Mouse (Mus musculus) heart, embryonic 15.5 days (tissue): ENCODE measurements around the gene Paqr5. TPM values are rescaled to one million over a fixed set of nuclear protein-coding genes. Genes with fewer than 3 reads are reported as not detected.

Experiments
- ATAC-seq: fragments of 200-750 bp; cut with Nextera tagmentation; replicated peaks from 2 replicates; pipeline ENCODE4 v1.8.0; 2017; ENCODE audit warnings: low read depth, moderate TSS enrichment; ENCODE audit not compliant: insufficient number of reproducible peaks, insufficient read depth, low FRiP score
- H3K27ac ChIP-seq: fragments of 300-500 bp; sonication (generic); 2 replicates; pipeline ENCODE4 v1.5.1; 2015; ENCODE audit warnings: mild to moderate bottlenecking, inconsistent platforms
- H3K27me3 ChIP-seq: fragments of 300-500 bp; sonication (generic); 2 replicates; pipeline ENCODE4 v1.6.1; 2015; ENCODE audit warnings: inconsistent platforms
- H3K36me3 ChIP-seq: fragments of 300-500 bp; sonication (generic); 2 replicates; pipeline ENCODE4 v1.6.1; 2015; ENCODE audit warnings: mild to moderate bottlenecking, inconsistent platforms
- H3K4me1 ChIP-seq: fragments of 300-500 bp; sonication (generic); replicated peaks from 2 replicates; pipeline ENCODE4 v1.6.1; 2015; ENCODE audit warnings: inconsistent platforms
- H3K4me2 ChIP-seq: fragments of 300-500 bp; sonication (generic); 2 replicates; pipeline ENCODE4 v1.6.1; 2015; ENCODE audit warnings: inconsistent platforms, mild to moderate bottlenecking, moderate library complexity
- H3K4me3 ChIP-seq: fragments of 300-500 bp; sonication (generic); 2 replicates; pipeline ENCODE4 v1.5.1; 2015; ENCODE audit warnings: mild to moderate bottlenecking, inconsistent platforms
- H3K9ac ChIP-seq: fragments of 300-500 bp; sonication (generic); 2 replicates; pipeline ENCODE4 v1.6.1; 2015; ENCODE audit warnings: mild to moderate bottlenecking, inconsistent platforms
- H3K9me3 ChIP-seq: fragments of 300-500 bp; sonication (generic); replicated peaks from 2 replicates; pipeline ENCODE4 v1.6.1; 2016; ENCODE audit warnings: inconsistent platforms
- WGBS: fragments of 180-500 bp; shearing (Covaris S2); methylation state at CpG from one replicate; pipeline ENCODE4 v1.1.7; 2015; ENCODE audit warnings: mixed read lengths; 5-methylcytosine and 5-hydroxymethylcytosine counted together
- polyA plus RNA-seq: library from polyadenylated mRNA; unstranded; fragments of >200 nt; fragmentation: Nextera tagmentation; extraction: Ambion mirVana; gene quantifications from 2 replicates; pipeline ENCODE4 v1.2.1, GENCODE M21; 2015

Paqr5 gene
- polyA plus RNA-seq, 1 experiment from 2014 or later, result 0.37 TPM

GRCm38 (mm10) chr9:62007028-62007427, 19.6 kb downstream of the Paqr5 start:
- H3K4me2 ChIP-seq, result no peak overlapping the region
- H3K36me3 ChIP-seq, result no peaks in the 10 kb centered on the region
- no peaks in the 10 kb centered on the region; the same call in 1 of the 2 replicates for H3K27me3 ChIP-seq
- H3K9ac ChIP-seq, result no peak overlapping the region
- ATAC-seq, result no peak
- H3K9me3 ChIP-seq, result no peaks in the 10 kb centered on the region
- H3K4me3 ChIP-seq, result no peak overlapping the region
- H3K4me1 ChIP-seq, result peaks cover 6% of the 10 kb centered on the region
- no peak overlapping the region for H3K27ac ChIP-seq
- 23% methylated on average over 4 of the region's 4 CpGs for WGBS

- Histone ChIP-seq H3K27ac (no peak overlapping the region), H3K9me3 (no peaks in the 10 kb centered on the region), H3K9ac (no peak overlapping the region), H3K4me3 (no peak overlapping the region), H3K27me3 (no peaks in the 10 kb centered on the region; the same call in 1 of the 2 replicates), H3K36me3 (no peaks in the 10 kb centered on the region), H3K4me2 (no peak overlapping the region), H3K4me1 (peaks cover 6% of the 10 kb centered on the region)
- ATAC-seq, result no peak
- 58% methylated on average over 2 of the region's 2 CpGs for WGBS
Observed at GRCm38 (mm10) chr9:62003611-62004010, 23.0 kb downstream of the Paqr5 start.

- Histone ChIP-seq H3K9ac (no peak overlapping the region), H3K9me3 (no peaks in the 10 kb centered on the region), H3K4me1 (peaks cover 6% of the 10 kb centered on the region), H3K4me2 (no peak overlapping the region), H3K4me3 (no peak overlapping the region), H3K27ac (no peak overlapping the region), H3K27me3 (no peaks in the 10 kb centered on the region), H3K36me3 (no peaks in the 10 kb centered on the region)
- no peak; the same call in 1 of the 2 replicates for ATAC-seq
- 67% methylated on average over 6 of the region's 6 CpGs for WGBS
Observed at GRCm38 (mm10) chr9:61999653-62000420, 26.8 kb downstream of the Paqr5 start.

GRCm38 (mm10) chr9:61997860-61998259, 28.8 kb downstream of the Paqr5 start:
- Histone ChIP-seq H3K27ac (no peak overlapping the region), H3K4me2 (no peak overlapping the region), H3K4me3 (no peak overlapping the region), H3K4me1 (peaks cover 6% of the 10 kb centered on the region), H3K9ac (no peak overlapping the region), H3K9me3 (no peaks in the 10 kb centered on the region), H3K27me3 (no peaks in the 10 kb centered on the region), H3K36me3 (no peaks in the 10 kb centered on the region)
- 23% methylated on average over 6 of the region's 6 CpGs for WGBS
- ATAC-seq, result no peak

GRCm38 (mm10) chr9:61991158-61991557, 35.5 kb downstream of the Paqr5 start:
- Histone ChIP-seq H3K9me3 (no peaks in the 10 kb centered on the region), H3K27me3 (no peaks in the 10 kb centered on the region; the same call in 1 of the 2 replicates), H3K9ac (no peak overlapping the region), H3K4me2 (no peak overlapping the region), H3K4me1 (no peaks in the 10 kb centered on the region), H3K4me3 (no peak overlapping the region), H3K36me3 (no peaks in the 10 kb centered on the region), H3K27ac (no peak overlapping the region)
- ATAC-seq, result no peak
- WGBS, result 51% methylated on average over 4 of the region's 4 CpGs

GRCm38 (mm10) chr9:61990738-61991137, 35.9 kb downstream of the Paqr5 start:
- 30% methylated on average over 3 of the region's 3 CpGs for WGBS
- Histone ChIP-seq H3K27ac (no peak overlapping the region), H3K4me3 (no peak overlapping the region), H3K27me3 (no peaks in the 10 kb centered on the region; the same call in 1 of the 2 replicates), H3K9me3 (no peaks in the 10 kb centered on the region), H3K4me2 (no peak overlapping the region), H3K36me3 (no peaks in the 10 kb centered on the region), H3K4me1 (no peaks in the 10 kb centered on the region), H3K9ac (no peak overlapping the region)
- no peak for ATAC-seq

- Histone ChIP-seq H3K9me3 (no peaks in the 10 kb centered on the region), H3K4me2 (no peak overlapping the region), H3K27me3 (no peaks in the 10 kb centered on the region; the same call in 1 of the 2 replicates), H3K27ac (no peak overlapping the region), H3K9ac (no peak overlapping the region), H3K4me1 (0 out of 2 replicates have a peak, but pooled peaks cover 3% of the 10 kb centered on the region), H3K36me3 (no peaks in the 10 kb centered on the region), H3K4me3 (no peak overlapping the region)
- no peak for ATAC-seq
- 83% methylated on average over 7 of the region's 7 CpGs for whole genome bisulfite sequencing
Observed at GRCm38 (mm10) chr9:61986055-61986454, 40.6 kb downstream of the Paqr5 start.

GRCm38 (mm10) chr9:61985183-61985863, 41.3 kb downstream of the Paqr5 start:
- Histone ChIP-seq H3K4me2 (no peak overlapping the region), H3K4me3 (no peak overlapping the region), H3K27ac (no peak overlapping the region), H3K27me3 (no peaks in the 10 kb centered on the region; the same call in 1 of the 2 replicates), H3K9me3 (no peaks in the 10 kb centered on the region), H3K9ac (no peak overlapping the region), H3K4me1 (0 out of 2 replicates have a peak, but pooled peaks cover 3% of the 10 kb centered on the region), H3K36me3 (no peaks in the 10 kb centered on the region)
- WGBS, result 49% methylated on average over 11 of the region's 11 CpGs
- no peak for ATAC-seq

- H3K4me1 ChIP-seq, result 0 out of 2 replicates have a peak, but pooled peaks cover 3% of the 10 kb centered on the region
- no peak overlapping the region for H3K4me2 ChIP-seq
- no peak overlapping the region for H3K27ac ChIP-seq
- H3K4me3 ChIP-seq, result no peak overlapping the region
- ATAC-seq, result no peak
- no peaks in the 10 kb centered on the region for H3K36me3 ChIP-seq
- H3K9me3 ChIP-seq, result no peaks in the 10 kb centered on the region
- H3K9ac ChIP-seq, result no peak overlapping the region
- no peaks in the 10 kb centered on the region; the same call in 1 of the 2 replicates for H3K27me3 ChIP-seq
- WGBS, result 79% methylated on average over 7 of the region's 7 CpGs
Observed at GRCm38 (mm10) chr9:61982940-61983620, 43.6 kb downstream of the Paqr5 start.

GRCm38 (mm10) chr9:61981876-61982275, 44.8 kb downstream of the Paqr5 start:
- no peak overlapping the region for H3K27ac ChIP-seq
- no peak overlapping the region for H3K4me2 ChIP-seq
- H3K27me3 ChIP-seq, result no peaks in the 10 kb centered on the region; the same call in 1 of the 2 replicates
- ATAC-seq, result no peak
- no peak overlapping the region for H3K4me3 ChIP-seq
- WGBS, result 76% methylated on average over 5 of the region's 5 CpGs
- H3K9me3 ChIP-seq, result no peaks in the 10 kb centered on the region
- H3K9ac ChIP-seq, result no peak overlapping the region
- H3K36me3 ChIP-seq, result no peaks in the 10 kb centered on the region
- 0 out of 2 replicates have a peak, but pooled peaks cover 3% of the 10 kb centered on the region for H3K4me1 ChIP-seq

GRCm38 (mm10) chr9:61979983-61980382, 46.7 kb downstream of the Paqr5 start:
- ATAC-seq, result no peak
- Histone ChIP-seq H3K27ac (no peak overlapping the region), H3K4me2 (no peak overlapping the region), H3K9ac (no peak overlapping the region), H3K27me3 (no peaks in the 10 kb centered on the region), H3K9me3 (no peaks in the 10 kb centered on the region), H3K4me1 (0 out of 2 replicates have a peak, but pooled peaks cover 1% of the 10 kb centered on the region), H3K4me3 (no peak overlapping the region), H3K36me3 (no peaks in the 10 kb centered on the region)
- 79% methylated on average over 2 of the region's 2 CpGs for WGBS
